Mouse (Mus musculus) forebrain, embryonic 14.5 days (tissue): ENCODE data around the gene Gm49384. TPM values are rescaled to one million over a fixed set of nuclear protein-coding genes. Genes with fewer than 3 reads are reported as not detected.
"Not testable (repeated sequence)": the region's sequence is repeated elsewhere in the genome, so short reads cannot be mapped to it uniquely, and the experiment has no call there.

Experiments used
- ATAC-seq: fragments of 200-750 bp; cut with Nextera tagmentation; 2 replicates; pipeline ENCODE4 v1.8.0; 2017; ENCODE audit warnings: mild to moderate bottlenecking, moderate library complexity
- DNase-seq: peaks from one replicate; pipeline ENCODE4 v3.0.0-alpha.2; 2015; ENCODE audit warnings: low spot score
- H3K27ac ChIP-seq: fragments of 300-500 bp; sonication (generic); 2 replicates; pipeline ENCODE4 v1.5.1; 2014; ENCODE audit warnings: low read depth, mild to moderate bottlenecking, control low read depth, low read length, moderate library complexity
- H3K27me3 ChIP-seq: fragments of 300-500 bp; sonication (generic); replicated peaks from 2 replicates; pipeline ENCODE4 v1.6.1; 2014; ENCODE audit warnings: low read length, control low read depth, mixed read lengths; ENCODE audit not compliant: control insufficient read depth, insufficient read depth
- H3K36me3 ChIP-seq: fragments of 300-500 bp; sonication (generic); 2 replicates; pipeline ENCODE4 v1.6.1; 2014; ENCODE audit warnings: low read length, control low read depth; ENCODE audit not compliant: control insufficient read depth, insufficient read depth
- H3K4me1 ChIP-seq: fragments of 300-500 bp; sonication (generic); 2 replicates; pipeline ENCODE4 v1.6.1; 2014; ENCODE audit warnings: antibody characterized with exemption, low read length, control low read depth; ENCODE audit not compliant: control insufficient read depth, insufficient read depth
- H3K4me2 ChIP-seq: fragments of 300-500 bp; sonication (generic); 2 replicates; pipeline ENCODE4 v1.6.1; 2014; ENCODE audit warnings: mild to moderate bottlenecking, control low read depth, low read length
- H3K4me3 ChIP-seq: fragments of 300-500 bp; sonication (generic); 2 replicates; pipeline ENCODE4 v1.5.1; 2014; ENCODE audit warnings: low read depth, low read length, control low read depth
- H3K9ac ChIP-seq: fragments of 300-500 bp; sonication (generic); 2 replicates; pipeline ENCODE4 v1.6.1; 2014; ENCODE audit warnings: mild to moderate bottlenecking, low read length, control low read depth, moderate library complexity
- H3K9me3 ChIP-seq: fragments of 300-500 bp; sonication (generic); replicated peaks from 2 replicates; pipeline ENCODE4 v1.6.1; 2016; ENCODE audit warnings: low read length, control low read depth, mixed read lengths; ENCODE audit not compliant: control insufficient read depth
- WGBS: fragments of 180-500 bp; shearing (Covaris S2); extraction: QIAGEN DNeasy Blood & Tissue Kit; methylation state at CpG from one replicate; pipeline ENCODE4 v1.1.7; 2014; 5-methylcytosine and 5-hydroxymethylcytosine counted together
- polyA plus RNA-seq: library from polyadenylated mRNA; unstranded; fragments of >200 nt; fragmentation: Nextera tagmentation; extraction: Ambion mirVana; gene quantifications from 2 replicates; pipeline ENCODE4 v1.2.1, GENCODE M21; 2014

Gm49384 gene
- polyA plus RNA-seq, 1 experiment from 2014 or later, result 22.1 TPM

GRCm38 (mm10) chr12:69181800-69182199, 22.3 kb downstream of the Gm49384 start:
- Histone ChIP-seq H3K4me3 (no peak overlapping the region), H3K4me1 (peaks cover 12% of the 10 kb centered on the region), H3K27me3 (no peaks in the 10 kb centered on the region), H3K27ac (no peak overlapping the region), H3K9me3 (no peaks in the 10 kb centered on the region), H3K4me2 (no peak overlapping the region), H3K36me3 (peaks cover 9% of the 10 kb centered on the region), H3K9ac (no peak overlapping the region)
- ATAC-seq (no peak), DNase-seq (no peak)
- WGBS, result 84% methylated on average over 4 of the region's 4 CpGs

GRCm38 (mm10) chr12:69179371-69179770, 24.7 kb downstream of the Gm49384 start:
- Histone ChIP-seq H3K27me3 (no peaks in the 10 kb centered on the region), H3K4me2 (no peak overlapping the region), H3K4me1 (peaks cover 3% of the 10 kb centered on the region; the same call in 1 of the 2 replicates), H3K27ac (no peak overlapping the region), H3K9ac (no peak overlapping the region), H3K36me3 (peaks cover 13% of the 10 kb centered on the region), H3K9me3 (no peaks in the 10 kb centered on the region), H3K4me3 (no peak overlapping the region)
- 74% methylated on average over 12 of the region's 12 CpGs for WGBS
- DNase-seq (no peak), ATAC-seq (no peak)

- no peak overlapping the region for H3K4me2 ChIP-seq
- no peak overlapping the region for H3K9ac ChIP-seq
- no peaks in the 10 kb centered on the region for H3K27me3 ChIP-seq
- peaks cover 13% of the 10 kb centered on the region for H3K36me3 ChIP-seq
- DNase-seq, result no peak
- H3K9me3 ChIP-seq, result no peaks in the 10 kb centered on the region
- no peak overlapping the region for H3K27ac ChIP-seq
- 71% methylated on average over 3 of the region's 3 CpGs for WGBS
- ATAC-seq, result no peak
- no peak overlapping the region for H3K4me3 ChIP-seq
- H3K4me1 ChIP-seq, result no peaks in the 10 kb centered on the region
These were observed 26.5 kb downstream of the Gm49384 start for GRCm38 (mm10) chr12:69177526-69177925.

GRCm38 (mm10) chr12:69175975-69176374, 28.1 kb downstream of the Gm49384 start:
- WGBS, result 92% methylated on average over 3 of the region's 3 CpGs
- Histone ChIP-seq H3K27me3 (no peaks in the 10 kb centered on the region), H3K4me2 (no peak overlapping the region), H3K9me3 (no peaks in the 10 kb centered on the region), H3K4me3 (no peak overlapping the region), H3K4me1 (no peaks in the 10 kb centered on the region), H3K27ac (no peak overlapping the region), H3K9ac (no peak overlapping the region), H3K36me3 (0 out of 2 replicates have a peak, but pooled peaks cover 9% of the 10 kb centered on the region)
- DNase-seq (no peak), ATAC-seq (no peak)

- Histone ChIP-seq H3K4me3 (no peak overlapping the region), H3K36me3 (0 out of 2 replicates have a peak, but pooled peaks cover 6% of the 10 kb centered on the region), H3K27me3 (no peaks in the 10 kb centered on the region), H3K9ac (no peak overlapping the region), H3K4me2 (no peak overlapping the region), H3K4me1 (peaks cover 4% of the 10 kb centered on the region; the same call in 1 of the 2 replicates), H3K9me3 (no peaks in the 10 kb centered on the region), H3K27ac (no peak overlapping the region)
- ATAC-seq, result no peak
- 92% methylated on average over 2 of the region's 2 CpGs for WGBS
- no peak for DNase-seq
These were observed 32.8 kb downstream of the Gm49384 start for GRCm38 (mm10) chr12:69171307-69171706.

GRCm38 (mm10) chr12:69168461-69169106, 35.5 kb downstream of the Gm49384 start, which contains the start of gene Lrr1:
Lrr1 (plus strand) TSS chr12:69168814.
- WGBS, result under 1% methylated on average over 40 of the region's 40 CpGs
- H3K27me3 ChIP-seq, result no peaks in the 10 kb centered on the region
- H3K27ac ChIP-seq, result peak within 1 kb of the TSS; percentile 48; the same call in 1 of the 2 replicates
- 0 out of 2 replicates have a peak, but pooled peaks cover 3% of the 10 kb centered on the region for H3K36me3 ChIP-seq
- H3K4me2 ChIP-seq, result peak within 1 kb of the TSS; percentile 81
- peak within 1 kb of the TSS; percentile 63 for H3K4me3 ChIP-seq
- H3K9ac ChIP-seq, result peak within 1 kb of the TSS; percentile 74
- peaks cover 4% of the 10 kb centered on the region; the same call in 1 of the 2 replicates for H3K4me1 ChIP-seq
- H3K9me3 ChIP-seq, result no peaks in the 10 kb centered on the region
- peak; percentile 94 for ATAC-seq
- DNase-seq, result peak; percentile 89

GRCm38 (mm10) chr12:69167656-69168460, 36.2 kb downstream of the Gm49384 start:
- no peaks in the 10 kb centered on the region for H3K27me3 ChIP-seq
- H3K27ac ChIP-seq, result 0 out of 2 replicates have a peak overlapping the region, but pooled peaks have one; percentile 48
- peak overlapping the region; percentile 81 for H3K4me2 ChIP-seq
- 0 out of 2 replicates have a peak, but pooled peaks cover 3% of the 10 kb centered on the region for H3K36me3 ChIP-seq
- H3K9me3 ChIP-seq, result no peaks in the 10 kb centered on the region
- H3K9ac ChIP-seq, result peak overlapping the region; percentile 74
- peak; percentile 52 for ATAC-seq
- WGBS, result 8% methylated on average over 18 of the region's 18 CpGs
- peaks cover 4% of the 10 kb centered on the region; the same call in 1 of the 2 replicates for H3K4me1 ChIP-seq
- peak overlapping the region; percentile 63 for H3K4me3 ChIP-seq
- no peak for DNase-seq

GRCm38 (mm10) chr12:69166861-69167581, 37.0 kb downstream of the Gm49384 start:
- H3K27ac ChIP-seq, H3K27me3 ChIP-seq, H3K36me3 ChIP-seq, H3K4me1 ChIP-seq, H3K4me3 ChIP-seq, H3K4me2 ChIP-seq, ATAC-seq, DNase-seq, H3K9me3 ChIP-seq, H3K9ac ChIP-seq: not testable (repeated sequence)
- WGBS, result 66% methylated on average over 8 of the region's 8 CpGs
